Mouse (Mus musculus): ENCODE data around the gene Stk39.
A peak's percentile ranks its signal among the peaks of the same experiment; 100 is the strongest.

Stk39 gene

DNA sequence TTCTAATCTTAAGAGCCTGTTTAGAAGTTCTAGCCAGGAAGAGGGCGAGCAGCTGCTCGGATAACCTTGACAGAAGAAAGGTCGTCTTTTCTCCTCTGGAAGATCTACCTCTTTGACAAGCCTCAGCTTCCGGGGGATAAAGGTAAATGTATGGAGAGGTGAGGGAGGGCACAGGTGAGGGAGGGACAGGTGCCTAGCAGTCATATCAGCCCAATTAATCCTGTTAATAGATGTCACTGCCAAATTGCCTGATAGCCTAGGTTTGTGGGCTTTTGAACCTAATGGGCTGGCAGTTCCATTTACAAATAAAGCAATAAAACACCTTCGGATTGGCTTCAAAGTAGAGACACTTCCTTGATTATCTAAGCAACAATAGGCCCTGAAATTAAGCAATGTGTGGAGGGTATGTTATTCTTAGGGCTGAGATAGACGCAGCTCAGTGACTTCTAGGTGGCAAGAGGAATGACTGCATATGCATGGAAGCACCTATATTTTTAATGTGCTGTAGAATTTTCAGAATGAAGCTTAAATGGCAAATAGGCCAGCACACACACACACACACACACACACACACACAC, 14.5 kb downstream of the Stk39 start:
- DNase-seq: no peak

DNA sequence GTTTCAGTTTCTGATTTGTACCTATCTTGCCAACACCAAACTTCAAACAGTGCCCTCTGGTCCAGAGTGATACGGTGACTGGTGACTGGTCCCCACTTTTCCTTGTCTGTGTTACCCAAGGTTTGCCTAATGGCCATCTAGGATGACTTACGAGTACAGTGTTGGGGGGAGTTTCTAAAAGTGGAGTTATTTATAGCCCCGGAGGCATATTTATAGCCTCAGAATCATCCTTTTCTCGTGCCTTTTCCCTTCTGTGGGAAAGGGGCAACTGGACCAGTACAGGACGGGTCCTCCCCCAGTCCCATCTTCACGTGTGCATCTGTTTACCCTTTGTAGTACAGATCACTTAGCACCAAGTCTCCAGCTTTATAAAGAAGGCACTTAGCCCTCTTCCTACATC, 15.2 kb downstream of the Stk39 start:
- no peak for DNase-seq

DNA sequence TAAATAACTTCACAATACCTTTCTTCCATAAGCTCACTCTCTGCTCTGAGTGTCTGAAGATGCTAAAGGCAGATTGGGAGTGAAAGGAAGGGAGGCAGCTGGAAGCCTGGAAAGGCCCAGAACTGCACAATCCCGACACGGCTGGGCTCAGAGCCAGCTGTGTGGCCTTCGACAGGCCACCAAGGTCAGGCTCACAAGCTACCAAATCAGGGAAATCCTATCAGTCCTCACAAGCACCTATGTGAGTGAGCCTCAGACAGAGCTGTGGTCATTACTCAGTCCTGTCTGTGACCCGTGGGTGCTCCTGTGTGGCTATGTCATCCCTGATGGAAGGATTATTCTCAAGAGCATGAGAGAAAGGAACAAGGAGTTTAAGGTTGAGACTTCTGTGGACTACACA, 19.7 kb downstream of the Stk39 start:
- DNase-seq: no peak

DNA sequence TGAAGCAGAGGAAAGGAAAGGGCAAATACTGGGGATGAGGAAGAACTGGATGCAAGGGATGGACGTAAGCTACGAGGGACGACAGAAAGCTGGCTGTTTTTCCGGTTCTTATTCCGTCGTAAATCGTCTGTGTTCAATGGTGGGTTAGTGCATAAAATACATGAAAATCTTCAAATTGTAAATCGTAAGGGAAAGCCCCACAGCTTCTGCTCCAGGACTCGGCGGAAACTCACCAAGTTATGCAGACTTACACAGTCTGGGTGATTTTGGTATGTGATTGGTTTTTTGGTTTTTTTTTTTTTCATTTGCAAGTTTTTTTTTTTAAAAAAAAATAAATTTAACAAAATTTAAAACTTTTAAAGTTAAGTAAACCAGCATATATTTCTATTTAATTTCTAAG, 24.0 kb downstream of the Stk39 start:
- no peak for DNase-seq

DNA sequence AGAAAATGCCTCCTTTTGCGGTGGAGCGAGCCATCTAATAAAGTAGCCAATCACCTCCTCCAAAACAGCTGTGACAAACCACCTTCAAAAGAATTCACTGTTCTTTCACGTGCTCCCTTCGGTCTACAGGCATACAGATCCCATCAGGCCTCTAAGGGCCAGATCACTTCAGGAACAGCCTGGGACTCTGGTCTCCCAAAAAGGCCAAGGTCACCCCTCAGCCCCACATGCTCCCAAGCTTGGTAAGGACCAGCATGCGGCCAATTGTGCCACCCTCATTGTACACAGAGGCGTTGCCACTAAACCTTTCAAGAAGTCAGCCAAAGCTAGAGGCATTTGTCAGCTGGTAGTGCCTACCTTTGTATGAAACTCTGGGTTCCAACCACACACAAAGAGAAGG, 28.9 kb downstream of the Stk39 start:
- no peak for DNase-seq

DNA sequence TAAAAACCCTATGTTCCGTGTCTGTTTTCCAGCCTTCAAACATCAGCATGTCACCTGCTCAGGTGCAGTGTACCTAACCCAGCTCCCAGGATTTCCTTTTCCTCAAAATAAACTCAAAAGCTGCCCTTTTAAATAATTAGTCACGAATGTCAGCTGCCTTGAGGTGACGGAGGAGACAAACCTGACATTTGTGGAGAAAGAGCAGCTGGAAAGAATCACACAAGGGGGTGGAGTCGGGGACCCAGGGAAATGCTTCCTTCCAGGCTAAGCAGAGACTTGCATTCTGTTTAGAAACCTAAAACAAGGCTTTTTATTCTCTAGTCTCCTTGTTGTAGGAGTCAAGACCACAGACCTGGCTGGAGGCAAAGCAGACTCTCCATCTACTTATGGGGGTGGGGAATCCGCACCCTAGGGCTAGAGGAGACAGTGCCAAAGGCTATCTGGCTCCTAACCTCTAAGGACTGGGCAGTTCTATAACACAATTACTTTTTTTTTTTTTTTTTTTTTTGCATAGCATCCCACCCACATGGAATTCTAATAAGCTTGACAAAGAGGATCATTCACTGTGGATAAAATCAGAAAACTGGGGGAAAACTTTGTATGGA, 29.9 kb downstream of the Stk39 start:
- no peak for DNase-seq

DNA sequence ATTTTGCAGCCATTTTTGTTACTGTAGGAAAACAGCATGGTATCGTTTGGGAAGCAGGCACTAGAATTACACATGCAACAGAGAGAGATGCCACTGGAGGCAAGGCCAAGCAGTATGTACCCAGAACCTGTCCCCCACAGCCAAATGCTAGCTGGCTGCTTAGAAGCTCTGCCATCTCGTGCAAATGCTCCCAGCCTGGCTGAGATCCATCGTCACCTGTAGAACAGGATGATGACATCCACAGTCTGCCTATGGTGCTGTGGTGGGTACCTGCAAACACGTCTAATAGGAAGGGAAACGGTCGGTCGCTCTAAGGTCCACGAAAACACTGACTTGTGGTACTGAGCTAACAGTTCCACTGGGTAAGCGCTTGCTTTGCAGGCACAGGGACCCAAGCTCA, 32.5 kb downstream of the Stk39 start:
- peak in 1 of 2 experiments; percentile 44 for DNase-seq

DNA sequence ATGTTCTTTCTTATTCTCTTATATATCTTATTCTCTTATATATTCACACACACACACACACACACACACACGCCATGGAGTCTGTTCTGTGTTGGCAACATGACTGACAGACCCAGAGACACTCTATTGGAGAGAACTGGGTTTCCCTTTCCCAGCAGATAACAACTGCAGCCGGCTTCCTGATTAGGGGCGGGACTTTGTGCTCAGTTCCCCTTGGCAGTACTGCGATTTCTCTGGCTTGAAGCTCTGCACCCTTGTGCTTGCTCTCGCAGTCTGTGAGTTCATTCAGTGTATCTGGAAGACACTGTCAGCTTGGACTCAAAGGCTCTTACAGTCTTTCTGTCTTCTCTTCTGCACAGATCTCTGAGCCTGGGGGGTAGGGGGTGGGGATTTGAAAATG, 34.1 kb downstream of the Stk39 start:
- no peak for DNase-seq

DNA sequence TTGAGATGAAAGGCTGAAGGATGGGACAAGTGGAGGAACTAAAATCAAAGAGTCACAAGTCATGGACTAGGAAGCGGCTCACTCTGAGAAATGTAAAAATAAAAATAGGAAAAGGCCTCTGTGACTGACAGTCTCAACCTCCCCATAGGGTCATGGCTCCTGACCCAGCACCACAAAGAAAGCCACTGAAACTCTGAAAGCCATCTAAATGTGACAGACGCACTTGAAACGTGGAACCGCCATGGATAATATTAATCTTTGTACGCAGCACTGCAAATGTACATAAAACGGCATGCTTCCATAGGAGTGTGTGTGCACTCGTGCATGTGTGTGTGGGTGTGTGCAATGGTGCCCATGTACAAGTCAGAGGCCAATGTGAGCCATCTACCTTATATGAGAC, 34.9 kb downstream of the Stk39 start:
- no peak for DNase-seq

DNA sequence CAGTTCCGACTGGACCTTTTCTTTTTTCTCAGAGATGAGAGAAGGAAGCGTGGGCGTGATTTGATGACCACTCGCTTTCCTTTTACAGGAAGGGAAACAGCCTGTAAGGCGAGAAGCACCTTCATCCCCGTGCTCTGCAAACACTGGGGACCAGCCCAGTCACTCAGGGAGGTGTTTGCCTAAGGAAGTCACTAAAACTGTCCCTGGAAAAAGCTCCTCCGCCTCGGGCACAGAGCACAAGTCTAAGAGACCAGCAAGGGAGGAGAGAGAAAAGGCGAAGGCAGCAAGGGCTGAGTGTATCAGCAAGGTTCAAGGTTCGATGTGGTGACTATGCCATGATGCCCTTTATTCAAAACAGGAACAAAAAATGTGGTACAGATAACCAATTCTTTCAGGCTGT, 35.8 kb downstream of the Stk39 start:
- DNase-seq: no peak

DNA sequence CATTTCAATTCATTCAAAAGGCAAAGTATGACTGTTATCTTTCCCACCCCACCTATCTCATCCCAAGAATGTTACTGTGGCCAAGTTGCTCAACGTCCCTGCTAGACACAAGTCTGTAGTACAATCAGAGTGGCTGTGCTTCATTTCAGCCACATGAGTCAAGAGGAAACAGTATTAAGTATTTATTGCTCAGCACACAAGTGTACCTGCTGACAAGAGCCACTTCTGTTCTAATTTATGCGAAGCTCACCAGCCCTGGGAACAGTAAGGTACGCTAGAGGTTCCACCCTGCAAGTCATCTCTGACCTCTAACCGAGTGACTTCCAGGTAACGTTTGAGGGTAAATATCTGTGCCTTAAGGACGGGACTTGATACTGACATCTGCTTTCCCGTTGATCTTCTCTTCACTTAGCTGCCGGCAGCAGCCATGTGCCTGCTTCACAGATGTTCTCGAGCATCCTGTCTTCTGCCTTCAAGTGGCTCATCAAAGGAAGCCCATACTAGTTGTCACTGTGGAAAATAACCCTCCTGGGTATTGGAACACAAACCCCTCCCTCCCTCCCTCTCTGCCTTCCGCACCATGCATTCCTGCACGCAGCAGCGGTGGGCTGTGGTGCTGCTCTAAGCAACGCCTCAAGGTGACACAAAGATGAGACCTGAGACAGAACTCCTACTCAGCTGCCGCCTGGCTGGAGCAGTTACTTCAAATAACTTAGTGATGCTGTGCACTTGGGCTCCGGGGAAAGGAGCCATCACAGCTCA, 36.4 kb downstream of the Stk39 start:
- DNase-seq: no peak

DNA sequence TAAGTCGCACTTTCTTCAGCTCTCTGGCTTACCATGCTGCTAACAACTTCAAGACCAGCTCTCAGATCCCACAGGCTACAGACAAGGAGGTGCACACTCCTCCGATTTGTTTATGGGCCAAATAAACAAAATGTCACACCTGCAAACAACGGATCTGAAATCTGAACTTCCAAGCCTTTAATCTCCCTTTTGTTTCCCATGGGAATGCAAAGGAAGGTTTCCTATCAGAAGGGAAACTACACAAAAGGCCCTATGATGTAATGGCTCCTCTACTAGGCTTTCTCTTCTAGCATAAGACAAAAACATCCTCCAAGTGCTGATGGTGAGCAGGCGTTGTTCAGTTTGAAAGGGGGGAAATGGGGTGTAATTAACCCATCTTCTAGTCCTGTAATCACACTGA, 37.1 kb downstream of the Stk39 start:
- DNase-seq: no peak

DNA sequence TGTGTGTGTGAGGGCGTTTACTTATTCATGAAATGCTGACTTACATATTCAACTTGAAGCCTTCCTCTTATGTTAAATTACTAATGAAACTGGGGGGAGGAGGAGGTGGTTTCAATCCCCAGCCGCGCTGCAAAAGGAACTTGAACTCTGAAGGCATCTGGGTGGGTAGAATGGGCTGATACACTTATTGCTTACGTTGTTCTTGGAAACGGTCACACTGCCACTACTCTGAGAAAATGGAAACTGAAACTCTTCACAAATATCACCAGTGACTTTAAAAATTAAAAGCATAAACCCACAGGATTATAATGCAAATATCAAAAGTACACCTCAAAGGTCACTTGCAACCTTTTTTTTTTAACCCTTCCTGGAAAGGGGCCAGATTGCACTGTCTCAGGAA, 37.5 kb downstream of the Stk39 start:
- DNase-seq: no peak

DNA sequence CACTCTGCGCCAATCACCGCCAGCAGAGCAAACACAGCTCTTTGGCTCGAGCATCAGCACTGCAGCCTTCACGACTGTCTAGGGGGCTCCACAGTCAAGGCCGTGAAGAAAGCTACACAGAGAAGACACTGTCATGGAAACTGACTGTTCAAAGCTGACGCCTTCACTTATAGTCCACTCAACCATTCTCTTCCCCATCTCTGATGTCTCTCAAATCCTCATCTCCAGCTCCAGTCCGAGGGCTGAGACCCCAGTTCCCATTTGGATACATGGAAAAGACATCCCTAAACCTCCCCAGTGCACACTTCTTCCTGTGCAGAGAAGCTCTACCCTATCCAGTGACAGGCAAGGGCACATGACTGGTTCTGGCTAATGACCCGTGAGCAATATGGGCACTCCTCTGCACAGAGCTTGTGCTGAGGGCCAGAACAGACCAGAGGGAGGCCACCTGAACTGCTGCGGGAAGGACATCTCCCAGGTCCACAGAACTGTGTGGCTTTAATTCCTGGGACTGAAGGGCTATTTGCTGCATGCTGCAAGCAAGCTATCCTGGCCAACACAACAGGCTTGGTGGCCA, 38.2 kb downstream of the Stk39 start:
- DNase-seq: no peak

DNA sequence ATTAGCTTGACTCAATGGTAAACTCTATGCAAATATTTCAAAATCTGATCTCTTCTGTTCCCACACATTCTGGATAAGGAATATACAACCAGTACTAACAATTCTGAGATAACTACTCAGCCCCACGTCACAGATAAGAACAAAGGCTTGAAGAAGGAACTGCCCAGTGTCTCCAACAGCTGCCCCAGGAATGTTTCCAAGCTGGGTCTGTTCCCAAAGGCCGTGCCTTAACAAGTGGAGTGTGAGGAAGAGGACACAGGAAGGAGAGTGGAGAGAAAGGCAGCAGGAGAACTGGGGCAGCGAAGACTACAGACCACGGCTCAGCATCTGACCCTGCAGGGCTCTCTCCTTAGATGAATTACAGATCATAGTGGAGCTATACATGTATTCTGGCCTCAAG, 39.2 kb downstream of the Stk39 start:
- no peak for DNase-seq

DNA sequence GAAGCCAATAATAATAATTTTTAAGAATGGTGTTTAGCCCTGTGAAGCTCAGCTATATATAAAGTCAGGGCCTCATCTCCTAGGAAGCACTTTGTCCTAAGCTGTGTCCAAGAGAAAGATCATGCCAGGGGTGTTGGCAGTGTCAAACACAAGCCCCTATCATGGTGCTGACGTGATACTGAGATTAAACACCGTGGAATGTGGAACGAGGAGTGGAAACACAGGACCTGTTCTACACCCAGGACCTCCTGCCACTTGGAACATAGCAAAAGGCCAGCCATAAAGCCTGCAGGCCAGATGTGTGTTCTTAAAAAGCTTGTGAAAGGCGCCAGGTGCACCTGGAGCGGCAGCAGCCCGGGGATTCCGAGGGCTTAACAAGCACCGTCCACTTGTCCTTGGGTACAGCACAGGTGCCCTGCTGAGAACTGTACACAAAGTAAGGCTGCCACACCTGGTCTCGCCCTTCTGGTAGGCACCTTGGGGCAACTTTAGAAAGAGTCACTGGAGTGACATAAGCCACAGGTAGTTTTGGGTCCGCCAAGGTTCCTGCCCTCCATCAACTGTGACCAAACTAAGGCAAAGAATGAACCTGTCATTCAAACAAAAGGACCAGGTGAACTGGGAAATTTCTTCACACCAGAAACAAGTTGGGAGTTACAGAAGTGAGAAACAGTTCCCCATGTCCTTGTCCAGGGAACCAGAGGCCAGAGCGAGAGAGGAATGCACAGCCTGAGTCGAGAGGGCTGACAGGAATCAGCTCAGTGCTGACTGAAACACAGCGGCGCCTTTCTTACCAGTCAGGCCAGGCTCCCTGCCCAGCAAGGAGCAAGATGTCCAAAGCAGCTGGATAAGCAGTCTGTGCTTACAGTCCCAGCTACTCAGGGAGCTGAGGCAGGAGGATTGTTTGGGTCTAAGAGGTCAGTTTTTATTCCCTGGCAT, 40.8 kb downstream of the Stk39 start:
- no peak for DNase-seq

DNA sequence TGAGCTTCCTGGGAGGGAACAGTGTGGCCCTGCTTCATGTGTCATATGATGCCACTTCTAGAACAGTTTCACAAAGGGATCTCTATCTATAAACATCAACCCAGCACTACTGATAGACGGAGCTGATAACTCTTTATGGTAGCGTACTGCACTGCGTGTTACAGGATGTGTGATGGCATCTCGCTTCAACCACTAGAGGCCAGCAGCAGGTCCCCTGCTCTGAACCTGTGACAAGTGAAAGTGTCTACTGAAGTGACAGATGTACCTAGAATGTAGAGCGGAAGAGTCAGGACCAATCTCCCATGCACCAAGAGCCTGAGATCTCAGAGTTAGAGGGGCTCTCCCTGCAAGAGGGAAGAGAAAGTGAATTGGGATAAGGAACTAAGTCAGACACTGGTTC, 41.6 kb downstream of the Stk39 start:
- peak; percentile 24 to 33 for DNase-seq

DNA sequence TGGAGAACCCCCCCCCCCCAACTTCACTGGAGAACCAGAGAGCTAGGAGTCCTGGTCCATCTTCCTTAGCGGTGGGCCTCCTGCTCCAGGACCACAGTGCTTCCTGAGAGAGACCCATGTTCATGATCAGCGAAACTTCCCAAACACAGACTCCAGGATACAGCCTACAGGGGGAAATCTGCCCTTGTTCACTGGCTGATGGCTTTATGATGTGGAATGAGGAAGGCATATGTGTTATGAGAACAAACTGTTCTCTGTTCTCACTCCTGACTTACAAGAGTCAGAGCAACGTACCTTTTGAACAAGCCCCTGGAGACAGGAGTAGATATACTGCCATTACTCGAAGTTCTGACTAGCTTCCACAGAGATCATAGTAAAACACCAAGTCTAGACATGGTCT, 42.6 kb downstream of the Stk39 start:
- no peak for DNase-seq

DNA sequence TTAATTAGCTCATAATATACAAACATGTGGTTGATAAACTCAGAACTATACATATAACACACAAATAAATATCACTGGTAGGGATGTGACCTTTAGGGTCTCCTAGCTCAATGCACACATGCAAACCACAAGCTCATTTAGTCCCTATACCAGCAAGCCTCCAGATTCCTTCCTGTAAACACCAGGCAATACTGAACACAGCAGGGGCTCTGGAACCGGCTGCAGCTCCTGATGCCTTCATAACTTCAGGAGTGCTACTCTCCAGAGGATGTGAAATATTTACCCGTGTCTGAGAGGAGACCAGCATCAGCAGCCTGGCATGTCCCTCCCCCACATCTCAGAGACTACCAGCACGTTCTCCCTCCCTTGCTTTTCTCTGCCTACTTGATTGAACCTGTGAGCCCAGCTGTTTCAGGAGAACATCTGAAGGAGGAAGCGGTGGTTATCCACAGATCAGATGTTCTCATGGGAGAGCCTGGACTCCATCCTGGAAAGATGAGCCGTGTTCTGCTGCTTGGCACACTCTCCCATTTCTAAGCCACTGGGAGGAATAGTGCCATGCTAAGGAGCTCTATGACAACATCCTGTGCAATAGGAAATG, 45.0 kb downstream of the Stk39 start:
- peak in 1 of 2 experiments; percentile 22 for DNase-seq

DNA sequence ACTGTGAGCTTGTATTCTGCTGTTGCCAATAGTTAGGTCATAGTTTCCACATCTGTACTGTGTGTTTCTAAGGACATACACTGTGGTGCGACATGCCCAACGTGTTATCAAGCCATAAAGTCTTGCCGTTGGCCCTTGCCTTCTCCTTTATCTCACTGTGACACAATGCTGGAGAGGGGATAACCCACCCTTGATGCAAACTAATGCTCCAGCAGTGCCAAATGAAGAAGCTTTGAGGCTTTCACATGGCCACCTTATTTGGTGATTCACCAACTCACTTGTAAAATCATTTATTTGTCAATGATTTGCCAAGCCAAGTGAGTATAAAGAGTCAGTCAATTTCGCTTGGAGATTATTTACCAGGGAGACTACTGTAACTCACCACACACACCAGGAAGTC, 46.0 kb downstream of the Stk39 start:
- no peak for DNase-seq

DNA sequence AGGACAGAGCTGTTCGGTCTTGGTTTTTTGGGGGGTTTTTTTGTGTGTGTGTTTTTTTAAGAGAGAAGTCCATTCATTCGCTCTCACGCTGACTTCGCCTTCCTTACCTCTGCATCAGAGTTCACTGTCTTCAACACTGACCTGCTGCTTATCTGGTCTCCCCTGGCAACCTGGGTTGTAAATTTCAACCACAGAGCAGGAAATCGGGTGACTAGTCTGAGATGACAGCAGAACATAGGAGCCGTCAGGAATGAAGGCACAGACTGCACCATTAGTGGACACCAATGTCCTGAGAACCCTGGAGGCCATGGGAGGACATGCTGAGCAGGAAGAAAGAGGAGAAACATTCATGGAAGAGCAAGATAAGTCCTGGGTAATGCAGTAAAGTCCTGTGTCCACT, 51.1 kb downstream of the Stk39 start:
- no peak for DNase-seq

DNA sequence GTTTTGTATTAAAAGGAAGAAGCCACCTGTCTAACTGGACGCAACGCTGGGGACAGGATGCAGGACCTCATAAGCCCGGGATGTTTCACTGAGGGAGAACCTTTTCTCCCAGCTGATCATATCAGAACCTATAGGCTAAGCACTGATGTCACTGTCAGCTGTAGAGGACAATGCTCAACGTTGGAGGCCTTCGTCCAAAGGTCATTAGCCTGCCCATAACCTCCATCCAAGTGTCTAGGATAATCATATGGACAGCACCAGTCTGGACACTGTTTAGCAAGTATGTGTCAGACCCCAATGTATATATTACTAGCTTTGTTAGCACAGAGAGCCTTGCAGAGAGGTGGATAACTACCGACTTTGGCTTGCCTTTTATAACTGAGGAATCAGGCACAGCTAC, 51.8 kb downstream of the Stk39 start:
- no peak for DNase-seq

DNA sequence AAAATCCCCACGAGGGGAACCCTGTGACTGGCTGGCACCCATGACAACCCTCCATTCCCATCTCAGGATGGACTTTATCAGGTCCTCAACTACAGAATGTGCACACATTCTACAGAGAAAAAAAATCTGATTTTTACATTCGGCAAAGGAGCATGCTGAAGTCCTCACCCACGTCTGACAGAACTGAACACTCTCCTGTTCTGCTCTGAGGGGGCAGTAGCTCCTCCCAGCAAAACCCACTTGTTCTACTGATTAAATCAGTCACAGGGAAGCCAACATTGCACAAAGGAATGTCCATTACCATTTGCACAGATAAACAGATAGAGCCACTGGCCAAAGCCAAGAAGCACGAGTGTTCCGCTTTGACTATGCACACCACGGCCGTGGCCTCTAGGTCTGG, 52.3 kb downstream of the Stk39 start:
- no peak for DNase-seq

Measured in cerebellum, postnatal 36 days (tissue).